Mouse (Mus musculus) E14TG2a.4 (cell line): ENCODE results near the gene Slamf8.

ENCODE experiments used
- H3K27me3 ChIP-seq: 2 replicates; pipeline ENCODE4 v1.6.1; 2014; ENCODE audit warnings: low read length, control low read depth; ENCODE audit not compliant: insufficient read depth
- H3K36me3 ChIP-seq: 2 replicates; pipeline ENCODE4 v1.6.1; 2014; ENCODE audit warnings: low read length, control low read depth; ENCODE audit not compliant: insufficient read depth
- H3K4me1 ChIP-seq: replicated peaks from 2 replicates; pipeline ENCODE4 v1.6.1; 2014; ENCODE audit warnings: low read depth, low read length, control low read depth
- H3K4me3 ChIP-seq: replicated peaks from 2 replicates; pipeline ENCODE4 v1.5.1; 2014; ENCODE audit warnings: mild to moderate bottlenecking, low read length
- H3K9me3 ChIP-seq: 2 replicates; pipeline ENCODE4 v1.6.1; 2014; ENCODE audit warnings: low read length, control low read depth
- CTCF ChIP-seq: conservative IDR thresholded peaks from 2 replicates; pipeline ENCODE4 v1.5.1; 2014; ENCODE audit warnings: low read length
- NANOG ChIP-seq: IDR thresholded peaks from 2 replicates; pipeline ENCODE4 v1.6.1; 2014; ENCODE audit warnings: borderline replicate concordance, low read length, mixed read lengths
- POU5F1 ChIP-seq: IDR thresholded peaks from 2 replicates; pipeline ENCODE4 v1.6.1; 2014; ENCODE audit warnings: low read length, borderline replicate concordance

Slamf8 gene

DNA sequence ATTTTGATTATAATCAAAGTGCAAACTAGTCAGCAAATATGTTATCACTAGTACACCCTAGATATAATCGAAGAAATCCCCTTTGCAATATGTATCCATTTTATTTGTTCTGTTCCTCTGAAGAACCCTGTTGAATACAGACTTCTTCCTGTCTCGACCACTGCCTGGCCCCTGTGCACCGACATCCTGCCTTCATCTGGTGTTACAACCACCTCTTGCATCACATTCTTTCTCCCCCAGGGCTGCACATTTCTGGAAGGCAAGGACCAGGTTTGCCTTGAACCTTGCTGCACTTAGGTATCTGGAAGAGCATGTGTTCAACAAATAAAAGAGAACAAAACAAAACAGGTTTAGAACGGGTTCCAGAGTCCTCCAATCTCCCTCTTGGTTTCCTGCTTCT is 25.0 kb upstream of the Slamf8 start:
- Histone ChIP-seq H3K9me3 (no peaks in the 10 kb centered on the region), H3K4me3 (no peak overlapping the region), H3K4me1 (peaks cover 19% of the 10 kb centered on the region), H3K27me3 (peaks cover 28% of the 10 kb centered on the region), H3K36me3 (no peaks in the 10 kb centered on the region)
- TF ChIP-seq POU5F1 (no peak), NANOG (no peak), CTCF (no peak)

DNA sequence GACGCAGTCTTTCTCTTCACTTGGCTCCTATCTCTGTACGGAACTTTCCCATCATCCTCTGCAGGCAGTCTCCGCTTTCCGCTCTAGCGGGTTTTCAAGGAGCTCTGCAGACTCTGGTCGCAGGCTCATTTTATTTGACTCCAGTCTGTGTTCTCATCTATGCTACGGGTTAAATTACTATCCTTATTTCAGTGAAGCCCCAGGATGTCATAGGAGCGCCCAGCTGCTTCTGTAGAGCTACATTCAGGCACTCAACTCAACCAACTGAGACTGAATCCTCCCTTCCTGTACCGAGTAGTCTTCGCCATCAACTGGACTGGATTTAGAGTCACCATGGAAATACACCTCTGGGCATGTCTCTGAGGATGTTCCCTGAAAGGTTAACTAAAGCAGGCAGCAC is 24.3 kb upstream of the Slamf8 start:
- Histone ChIP-seq H3K4me1 (peaks cover 19% of the 10 kb centered on the region), H3K27me3 (peaks cover 29% of the 10 kb centered on the region), H3K9me3 (no peaks in the 10 kb centered on the region), H3K36me3 (no peaks in the 10 kb centered on the region), H3K4me3 (no peak overlapping the region)
- TF ChIP-seq CTCF (no peak), POU5F1 (no peak), NANOG (no peak)

- Histone ChIP-seq H3K27me3 (peaks cover 29% of the 10 kb centered on the region), H3K9me3 (no peaks in the 10 kb centered on the region), H3K36me3 (no peaks in the 10 kb centered on the region), H3K4me1 (peaks cover 17% of the 10 kb centered on the region), H3K4me3 (no peak overlapping the region)
- TF ChIP-seq NANOG (no peak), POU5F1 (no peak), CTCF (no peak)
Measured at GRCm38 (mm10) chr1:172612745-172613144, 22.4 kb upstream of the Slamf8 start.

DNA sequence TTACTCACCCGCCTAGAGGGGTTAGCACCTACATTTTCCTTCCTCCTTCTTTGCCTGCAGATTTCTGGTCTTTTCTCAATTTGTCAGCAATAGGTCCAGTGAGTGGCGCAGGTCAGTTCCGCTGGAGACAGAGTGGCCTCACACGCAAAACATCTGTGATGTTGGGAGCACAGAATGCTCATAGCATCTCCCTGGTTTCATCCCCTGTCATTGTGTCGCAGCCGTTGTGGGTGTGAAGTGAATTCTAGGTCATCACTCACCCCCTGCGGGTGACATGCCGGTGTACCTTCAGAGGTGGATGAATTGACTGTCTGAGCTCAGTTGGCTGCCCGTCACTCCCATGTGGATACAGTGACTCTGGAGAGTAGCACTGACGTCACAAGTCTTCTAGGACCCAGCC is 20.9 kb upstream of the Slamf8 start:
- Histone ChIP-seq H3K36me3 (no peaks in the 10 kb centered on the region), H3K4me1 (0 out of 2 replicates have a peak, but pooled peaks cover 5% of the 10 kb centered on the region), H3K4me3 (no peak overlapping the region), H3K9me3 (no peaks in the 10 kb centered on the region), H3K27me3 (peaks cover 25% of the 10 kb centered on the region)
- TF ChIP-seq NANOG (no peak), POU5F1 (no peak), CTCF (no peak)

- peaks cover 29% of the 10 kb centered on the region for H3K27me3 ChIP-seq
- H3K36me3 ChIP-seq = no peaks in the 10 kb centered on the region
- TF ChIP-seq NANOG (no peak), POU5F1 (no peak), CTCF (no peak)
- no peak within 1 kb of the TSS for H3K4me3 ChIP-seq
- no peaks in the 10 kb centered on the region for H3K9me3 ChIP-seq
- no peaks in the 10 kb centered on the region for H3K4me1 ChIP-seq
Measured at GRCm38 (mm10) chr1:172602326-172602725, 12.0 kb upstream of the Slamf8 start, which contains the start of gene Fcrl6. TSS of gene Fcrl6 (minus strand) at chr1:172602551.

DNA sequence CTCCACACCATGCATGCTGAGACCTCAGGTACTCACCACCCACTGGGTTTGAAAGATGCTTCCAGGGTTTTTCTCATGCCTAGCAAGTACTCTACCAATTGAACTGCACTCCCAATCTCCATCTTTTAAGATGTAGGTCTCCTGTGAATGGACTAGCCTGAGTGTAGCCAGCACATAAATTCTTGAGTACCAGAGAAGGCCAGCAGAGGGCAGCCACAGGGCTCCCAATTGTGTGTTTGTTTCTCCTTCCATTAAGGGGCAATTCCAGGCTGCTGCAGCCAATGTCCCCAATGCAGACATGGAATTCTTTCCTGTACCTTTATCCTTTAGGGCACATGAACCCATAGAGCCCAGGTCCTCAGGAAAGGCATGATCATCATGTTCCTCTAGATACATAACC is 4.1 kb upstream of the Slamf8 start:
- Histone ChIP-seq H3K27me3 (peaks cover 35% of the 10 kb centered on the region), H3K36me3 (no peaks in the 10 kb centered on the region), H3K4me1 (peaks cover 8% of the 10 kb centered on the region), H3K4me3 (no peak overlapping the region), H3K9me3 (no peaks in the 10 kb centered on the region)
- peak; percentile 64 for TF ChIP-seq CTCF
- TF ChIP-seq NANOG = no peak

GRCm38 (mm10) chr1:172593956-172594355 is 3.6 kb upstream of the Slamf8 start:
- Histone ChIP-seq H3K36me3 (no peaks in the 10 kb centered on the region), H3K9me3 (no peaks in the 10 kb centered on the region), H3K4me1 (peaks cover 8% of the 10 kb centered on the region), H3K27me3 (peaks cover 36% of the 10 kb centered on the region), H3K4me3 (no peak overlapping the region)
- no peak for TF ChIP-seq NANOG
- no peak for TF ChIP-seq POU5F1
- TF ChIP-seq CTCF = no peak

GRCm38 (mm10) chr1:172593321-172593720 is 3.0 kb upstream of the Slamf8 start:
- peaks cover 8% of the 10 kb centered on the region for H3K4me1 ChIP-seq
- H3K4me3 ChIP-seq = no peak overlapping the region
- H3K9me3 ChIP-seq = no peaks in the 10 kb centered on the region
- H3K36me3 ChIP-seq = no peaks in the 10 kb centered on the region
- peaks cover 31% of the 10 kb centered on the region for H3K27me3 ChIP-seq
- TF ChIP-seq NANOG (no peak), POU5F1 (no peak), CTCF (no peak)

DNA sequence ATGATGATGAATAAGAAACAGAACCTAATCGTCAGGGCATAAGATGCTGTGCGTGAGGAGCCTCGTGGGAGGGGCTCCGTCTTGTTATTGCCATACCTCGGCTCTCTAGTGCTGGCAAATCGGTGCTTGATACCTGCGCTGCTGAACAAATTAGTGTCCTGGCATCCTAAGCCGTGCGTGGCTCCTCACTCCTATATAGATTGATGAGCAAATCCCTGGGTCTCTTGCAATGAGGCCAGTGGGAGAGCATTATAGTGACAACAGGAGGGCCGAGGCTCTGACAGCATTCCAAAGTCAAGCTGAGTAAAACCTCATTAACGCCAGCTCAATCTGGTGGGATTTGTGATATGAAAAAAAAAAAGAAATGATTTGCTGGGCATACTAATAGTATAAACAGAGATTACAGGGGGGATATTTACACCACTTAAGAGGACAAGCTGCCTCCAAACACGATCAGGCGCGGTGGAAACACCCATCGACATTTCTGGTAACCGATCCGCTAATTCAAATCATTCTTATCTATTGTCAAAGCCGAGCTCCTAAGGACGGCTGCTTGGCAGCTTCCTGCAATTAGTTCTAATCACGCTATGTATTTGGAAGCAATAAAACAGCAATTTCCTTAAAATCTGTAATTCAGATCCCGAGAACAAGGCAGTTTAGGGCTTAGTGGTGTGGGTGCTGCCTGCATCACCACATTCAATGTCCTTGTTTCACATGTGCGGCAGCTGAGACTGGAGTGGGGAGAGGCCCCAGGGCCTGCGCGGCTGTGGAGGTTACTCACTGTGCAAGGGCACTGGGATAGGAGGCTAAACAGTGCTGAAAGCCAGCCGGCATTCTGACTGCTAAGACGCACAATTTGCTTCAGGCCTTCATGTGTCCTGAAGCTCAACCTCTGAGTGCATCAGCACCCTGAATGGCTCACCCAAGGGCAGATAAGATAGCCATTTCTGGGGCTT is 4.5 kb downstream of the Slamf8 start:
- Histone ChIP-seq H3K36me3 (no peaks in the 10 kb centered on the region), H3K4me3 (no peak overlapping the region), H3K9me3 (no peaks in the 10 kb centered on the region; the same call in 1 of the 2 replicates), H3K4me1 (peaks cover 3% of the 10 kb centered on the region; the same call in 1 of the 2 replicates), H3K27me3 (peaks cover 66% of the 10 kb centered on the region)
- TF ChIP-seq POU5F1 = no peak
- TF ChIP-seq NANOG = no peak
- no peak for TF ChIP-seq CTCF
